Mouse (Mus musculus) neural tube, embryonic 14.5 days (tissue): Measurements from ENCODE around the gene Cisd2. TPM values are rescaled to one million over a fixed set of nuclear protein-coding genes. Genes with fewer than 3 reads are reported as not detected.
A peak's percentile ranks its signal among the peaks of the same experiment; 100 is the strongest.

Source experiments
- ATAC-seq: fragments of 200-750 bp; cut with Nextera tagmentation; 2 replicates; pipeline ENCODE4 v1.8.0; 2017; ENCODE audit warnings: low read depth, mild to moderate bottlenecking, moderate TSS enrichment, moderate library complexity
- H3K27ac ChIP-seq: fragments of 300-500 bp; sonication (generic); 2 replicates; pipeline ENCODE4 v1.5.1; 2014; ENCODE audit warnings: low read depth, mild to moderate bottlenecking, control low read depth, low read length, moderate library complexity, mixed read lengths
- H3K27me3 ChIP-seq: fragments of 300-500 bp; sonication (generic); 2 replicates; pipeline ENCODE4 v1.6.1; 2014; ENCODE audit warnings: low read length; ENCODE audit not compliant: control insufficient read depth, insufficient read depth
- H3K36me3 ChIP-seq: fragments of 300-500 bp; sonication (generic); 2 replicates; pipeline ENCODE4 v1.6.1; 2014; ENCODE audit warnings: low read length, mixed read lengths; ENCODE audit not compliant: control insufficient read depth, insufficient read depth
- H3K4me1 ChIP-seq: fragments of 300-500 bp; sonication (generic); 2 replicates; pipeline ENCODE4 v1.6.1; 2014; ENCODE audit warnings: low read length; ENCODE audit not compliant: control insufficient read depth, insufficient read depth
- H3K4me2 ChIP-seq: fragments of 300-500 bp; sonication (generic); 2 replicates; pipeline ENCODE4 v1.6.1; 2014; ENCODE audit warnings: mild to moderate bottlenecking, low read depth, low read length, control low read depth
- H3K4me3 ChIP-seq: fragments of 300-500 bp; sonication (generic); 2 replicates; pipeline ENCODE4 v1.5.1; 2014; ENCODE audit warnings: low read depth, low read length, control low read depth, mixed read lengths
- H3K9ac ChIP-seq: fragments of 300-500 bp; sonication (generic); replicated peaks from 2 replicates; pipeline ENCODE4 v1.6.1; 2014; ENCODE audit warnings: low read depth, mild to moderate bottlenecking, control low read depth, low read length, mixed read lengths
- H3K9me3 ChIP-seq: fragments of 300-500 bp; sonication (generic); 2 replicates; pipeline ENCODE4 v1.6.1; 2016; ENCODE audit warnings: low read length; ENCODE audit not compliant: control insufficient read depth
- WGBS: fragments of 180-500 bp; shearing (Covaris S2); extraction: QIAGEN DNeasy Blood & Tissue Kit; methylation state at CpG from one replicate; pipeline ENCODE4 v1.1.7; 2014; 5-methylcytosine and 5-hydroxymethylcytosine counted together
- polyA plus RNA-seq: library from polyadenylated mRNA; unstranded; fragments of >200 nt; fragmentation: Nextera tagmentation; extraction: Ambion mirVana; gene quantifications from 2 replicates; pipeline ENCODE4 v1.2.1, GENCODE M21; 2014

Cisd2 gene
- 71.2 and 71.8 TPM in 2 replicates for polyA plus RNA-seq

DNA sequence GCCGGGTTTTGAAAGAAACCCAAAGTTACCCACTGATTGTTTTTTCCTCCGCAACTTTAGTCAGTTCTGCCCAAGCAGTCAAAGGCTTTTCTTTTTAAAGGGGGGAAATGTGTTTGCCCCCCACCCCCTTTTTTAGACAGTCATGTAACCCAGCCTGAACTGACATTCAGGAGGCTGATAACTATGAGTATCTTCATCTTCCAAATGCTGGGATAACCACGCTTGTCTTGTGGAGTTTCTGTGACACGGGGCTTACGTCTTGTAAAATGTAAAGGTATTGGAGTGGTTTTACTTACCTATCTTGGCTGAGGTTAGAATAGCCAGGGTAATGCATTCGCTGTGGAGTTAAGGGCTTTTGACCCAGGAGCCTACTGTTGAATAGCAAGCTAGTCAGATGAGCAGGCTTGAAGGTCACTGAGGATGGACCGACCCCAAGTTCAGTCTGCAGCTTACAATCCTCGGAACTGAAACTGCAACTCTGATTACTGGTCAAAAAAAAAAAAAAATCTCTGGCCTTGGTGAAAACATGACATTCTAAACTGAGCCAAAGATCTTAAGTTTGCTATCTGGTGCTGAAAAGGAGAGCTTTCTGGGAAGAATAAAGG is at the start of gene Cisd2:
Gene Cisd2 (minus strand): TSS at position 318 of the 605 bp plus-strand sequence.
- peak; percentile 22 for ATAC-seq
- WGBS = 4% methylated on average over 8 of the region's 8 CpGs
- Histone ChIP-seq H3K4me1 (peaks cover 13% of the 10 kb centered on the region), H3K9ac (peak within 1 kb of the TSS; percentile 79), H3K27me3 (no peaks in the 10 kb centered on the region), H3K4me3 (peak within 1 kb of the TSS; percentile 60), H3K36me3 (0 out of 2 replicates have a peak, but pooled peaks cover 3% of the 10 kb centered on the region), H3K9me3 (no peaks in the 10 kb centered on the region), H3K27ac (peak within 1 kb of the TSS; percentile 97), H3K4me2 (peak within 1 kb of the TSS; percentile 53)

GRCm38 (mm10) chr3:135470823-135471222 is 47.1 kb upstream of the Cisd2 start:
- WGBS = 85% methylated on average over 1 of the region's 1 CpGs
- Histone ChIP-seq H3K27ac (no peak overlapping the region), H3K4me2 (no peak overlapping the region), H3K36me3 (peaks cover 3% of the 10 kb centered on the region; the same call in 1 of the 2 replicates), H3K4me1 (no peaks in the 10 kb centered on the region), H3K4me3 (no peak overlapping the region), H3K9me3 (no peaks in the 10 kb centered on the region), H3K27me3 (no peaks in the 10 kb centered on the region), H3K9ac (no peak overlapping the region)
- no peak for ATAC-seq

DNA sequence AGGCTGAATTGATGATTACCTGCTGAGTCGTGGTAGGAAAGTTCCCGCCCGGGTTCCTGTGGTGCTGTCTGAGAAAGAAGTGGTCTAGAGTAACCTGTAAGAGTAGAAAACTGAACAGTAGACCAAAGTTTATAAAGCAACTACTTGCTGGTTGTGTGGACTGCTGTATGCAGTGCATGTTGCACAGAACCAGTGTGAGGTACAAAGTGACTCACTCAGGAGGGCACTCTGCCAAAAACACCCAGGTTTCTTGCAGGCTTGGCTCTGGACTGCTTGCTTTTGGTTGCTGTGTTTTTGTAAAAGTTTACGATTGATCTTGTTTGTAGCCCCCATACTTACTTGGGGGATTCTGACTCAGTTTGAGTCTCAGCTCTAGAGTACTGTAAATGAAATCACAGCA is 46.2 kb upstream of the Cisd2 start:
- Histone ChIP-seq H3K27me3 (no peaks in the 10 kb centered on the region), H3K27ac (no peak overlapping the region), H3K9me3 (no peaks in the 10 kb centered on the region), H3K36me3 (peaks cover 3% of the 10 kb centered on the region; the same call in 1 of the 2 replicates), H3K4me3 (no peak overlapping the region), H3K4me2 (no peak overlapping the region), H3K9ac (no peak overlapping the region), H3K4me1 (no peaks in the 10 kb centered on the region)
- 43% methylated on average over 4 of the region's 4 CpGs for WGBS
- ATAC-seq = peak; percentile 56; the same call in 1 of the 2 replicates

DNA sequence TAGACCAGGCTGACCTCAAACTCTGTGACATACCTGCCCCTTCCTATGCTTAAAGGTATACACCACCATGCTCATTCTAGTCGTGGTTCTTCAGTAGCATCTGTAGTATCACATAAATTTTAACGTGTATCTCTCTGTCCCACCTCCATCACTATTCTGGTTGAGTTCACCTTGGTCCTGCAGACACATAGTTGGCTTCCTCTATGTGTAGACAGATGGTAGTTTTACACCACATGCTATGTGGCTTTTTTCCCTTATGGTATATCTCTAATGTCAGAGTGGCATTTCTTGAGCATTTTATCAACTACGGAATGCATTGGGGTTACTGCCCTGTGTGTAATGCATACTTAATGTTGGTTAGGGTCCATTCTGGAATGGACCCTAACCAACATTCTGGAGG is 45.4 kb upstream of the Cisd2 start:
- Histone ChIP-seq H3K4me2 (no peak overlapping the region), H3K27me3 (no peaks in the 10 kb centered on the region), H3K27ac (no peak overlapping the region), H3K9ac (no peak overlapping the region), H3K9me3 (no peaks in the 10 kb centered on the region), H3K4me3 (no peak overlapping the region), H3K36me3 (peaks cover 3% of the 10 kb centered on the region; the same call in 1 of the 2 replicates), H3K4me1 (no peaks in the 10 kb centered on the region)
- ATAC-seq = 0 out of 2 replicates have a peak, but pooled peaks have one; percentile 13
- 55% methylated on average over 3 of the region's 3 CpGs for WGBS

DNA sequence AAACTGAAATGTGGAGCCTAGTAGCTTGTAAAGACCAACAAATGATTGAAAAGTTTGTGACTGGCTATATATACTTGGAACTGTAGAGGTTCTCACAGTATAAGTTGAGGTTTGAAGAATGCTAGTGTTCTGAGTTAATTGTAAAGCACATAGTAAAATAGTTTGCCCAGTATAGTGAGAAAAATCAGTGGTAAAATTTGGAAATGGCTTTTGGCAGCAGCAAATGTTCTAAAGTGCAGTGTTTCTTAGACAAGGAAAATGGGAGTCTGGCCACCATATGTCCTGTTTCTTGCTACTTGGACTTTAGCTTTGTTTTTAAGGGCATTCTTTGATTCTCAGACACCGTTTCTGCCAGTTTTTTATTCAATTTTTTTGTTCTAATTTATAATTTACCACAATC is 44.7 kb upstream of the Cisd2 start:
- Histone ChIP-seq H3K4me2 (no peak overlapping the region), H3K4me3 (no peak overlapping the region), H3K9ac (no peak overlapping the region), H3K36me3 (peaks cover 3% of the 10 kb centered on the region; the same call in 1 of the 2 replicates), H3K27ac (no peak overlapping the region), H3K9me3 (no peaks in the 10 kb centered on the region), H3K4me1 (no peaks in the 10 kb centered on the region), H3K27me3 (no peaks in the 10 kb centered on the region)
- ATAC-seq = no peak
- 91% methylated on average over 1 of the region's 1 CpGs for WGBS

DNA sequence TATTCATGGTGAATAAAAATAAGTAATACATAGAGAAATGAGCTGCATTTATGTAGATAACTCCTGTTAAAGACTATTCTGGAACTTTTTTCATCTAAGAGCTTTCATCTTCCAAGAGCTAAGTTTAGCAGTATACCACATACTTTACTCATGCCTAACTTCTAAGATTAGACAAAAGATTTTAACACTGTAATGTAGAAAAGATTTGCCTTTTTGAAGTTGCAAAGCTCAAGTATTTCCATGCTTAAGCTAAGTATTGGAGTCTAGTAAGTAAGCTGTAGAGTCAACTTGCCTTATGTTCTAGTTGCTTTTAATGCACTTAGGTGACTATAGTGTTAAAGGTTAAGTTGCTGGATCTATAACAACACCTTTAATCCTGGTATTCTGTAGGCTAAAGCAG is 35.3 kb upstream of the Cisd2 start:
- Histone ChIP-seq H3K4me1 (no peaks in the 10 kb centered on the region), H3K4me3 (no peak overlapping the region), H3K36me3 (peaks cover 21% of the 10 kb centered on the region), H3K27ac (no peak overlapping the region), H3K9ac (no peak overlapping the region), H3K4me2 (no peak overlapping the region), H3K27me3 (no peaks in the 10 kb centered on the region), H3K9me3 (no peaks in the 10 kb centered on the region)
- no peak for ATAC-seq

GRCm38 (mm10) chr3:135444930-135445329 is 21.2 kb upstream of the Cisd2 start:
- 0 out of 2 replicates have a peak, but pooled peaks cover 3% of the 10 kb centered on the region for H3K36me3 ChIP-seq
- no peak overlapping the region for H3K4me3 ChIP-seq
- H3K27ac ChIP-seq = no peak overlapping the region
- no peak overlapping the region for H3K9ac ChIP-seq
- H3K9me3 ChIP-seq = no peaks in the 10 kb centered on the region
- no peak for ATAC-seq
- H3K27me3 ChIP-seq = no peaks in the 10 kb centered on the region
- peaks cover 16% of the 10 kb centered on the region for H3K4me1 ChIP-seq
- H3K4me2 ChIP-seq = no peak overlapping the region

- H3K4me2 ChIP-seq = peak overlapping the region; percentile 98
- H3K4me3 ChIP-seq = peak overlapping the region; percentile 88
- H3K36me3 ChIP-seq = 0 out of 2 replicates have a peak, but pooled peaks cover 3% of the 10 kb centered on the region
- H3K9ac ChIP-seq = peak overlapping the region; percentile 78; the same call in 1 of the 2 replicates
- no peak overlapping the region for H3K27ac ChIP-seq
- no peaks in the 10 kb centered on the region for H3K27me3 ChIP-seq
- no peaks in the 10 kb centered on the region for H3K9me3 ChIP-seq
- peaks cover 19% of the 10 kb centered on the region for H3K4me1 ChIP-seq
- 57% methylated on average over 10 of the region's 10 CpGs for WGBS
- ATAC-seq = no peak
Measured at GRCm38 (mm10) chr3:135440621-135441020, 16.9 kb upstream of the Cisd2 start.

GRCm38 (mm10) chr3:135440221-135440620 is 16.5 kb upstream of the Cisd2 start:
- no peak overlapping the region; the same call in 1 of the 2 replicates for H3K27ac ChIP-seq
- H3K9ac ChIP-seq = peak overlapping the region; percentile 78
- H3K4me2 ChIP-seq = peak overlapping the region; percentile 98
- peaks cover 19% of the 10 kb centered on the region for H3K4me1 ChIP-seq
- no peak for ATAC-seq
- H3K9me3 ChIP-seq = no peaks in the 10 kb centered on the region
- H3K27me3 ChIP-seq = no peaks in the 10 kb centered on the region
- H3K4me3 ChIP-seq = peak overlapping the region; percentile 88
- 34% methylated on average over 7 of the region's 7 CpGs for WGBS
- 0 out of 2 replicates have a peak, but pooled peaks cover 3% of the 10 kb centered on the region for H3K36me3 ChIP-seq
